Mouse (Mus musculus) kidney, embryonic 15.5 days (tissue): ENCODE data around the gene Srsf9. TPM values are rescaled to one million over a fixed set of nuclear protein-coding genes. Genes with fewer than 3 reads are reported as not detected.

ENCODE experiments used
- ATAC-seq: fragments of 200-750 bp; cut with Nextera tagmentation; replicated peaks from 2 replicates; pipeline ENCODE4 v1.8.0; 2017; ENCODE audit warnings: moderate TSS enrichment; ENCODE audit not compliant: low FRiP score
- H3K27ac ChIP-seq: fragments of 300-500 bp; sonication (generic); 2 replicates; pipeline ENCODE4 v1.5.1; 2015; ENCODE audit warnings: mild to moderate bottlenecking, inconsistent platforms
- H3K27me3 ChIP-seq: fragments of 300-500 bp; sonication (generic); 2 replicates; pipeline ENCODE4 v1.6.1; 2015; ENCODE audit warnings: inconsistent platforms
- H3K36me3 ChIP-seq: fragments of 300-500 bp; sonication (generic); 2 replicates; pipeline ENCODE4 v1.6.1; 2015; ENCODE audit warnings: inconsistent platforms
- H3K4me1 ChIP-seq: fragments of 300-500 bp; sonication (generic); 2 replicates; pipeline ENCODE4 v1.6.1; 2015; ENCODE audit warnings: inconsistent platforms
- H3K4me2 ChIP-seq: fragments of 300-500 bp; sonication (generic); 2 replicates; pipeline ENCODE4 v1.6.1; 2015; ENCODE audit warnings: moderate library complexity, mild to moderate bottlenecking, inconsistent platforms
- H3K4me3 ChIP-seq: fragments of 300-500 bp; sonication (generic); replicated peaks from 2 replicates; pipeline ENCODE4 v1.5.1; 2015; ENCODE audit warnings: mild to moderate bottlenecking, inconsistent platforms
- H3K9ac ChIP-seq: fragments of 300-500 bp; sonication (generic); 2 replicates; pipeline ENCODE4 v1.6.1; 2015; ENCODE audit warnings: mild to moderate bottlenecking, inconsistent platforms
- H3K9me3 ChIP-seq: fragments of 300-500 bp; sonication (generic); replicated peaks from 2 replicates; pipeline ENCODE4 v1.6.1; 2016; ENCODE audit warnings: inconsistent platforms
- WGBS: fragments of 180-500 bp; shearing (Covaris S2); methylation state at CpG from one replicate; pipeline ENCODE4 v1.1.7; 2015; ENCODE audit warnings: mixed read lengths; 5-methylcytosine and 5-hydroxymethylcytosine counted together
- polyA plus RNA-seq: library from polyadenylated mRNA; unstranded; fragments of >200 nt; fragmentation: Nextera tagmentation; extraction: Ambion mirVana; gene quantifications from 2 replicates; pipeline ENCODE4 v1.2.1, GENCODE M21; 2015

The Srsf9 gene
- polyA plus RNA-seq, 1 experiment from 2014 or later = 301 TPM

DNA sequence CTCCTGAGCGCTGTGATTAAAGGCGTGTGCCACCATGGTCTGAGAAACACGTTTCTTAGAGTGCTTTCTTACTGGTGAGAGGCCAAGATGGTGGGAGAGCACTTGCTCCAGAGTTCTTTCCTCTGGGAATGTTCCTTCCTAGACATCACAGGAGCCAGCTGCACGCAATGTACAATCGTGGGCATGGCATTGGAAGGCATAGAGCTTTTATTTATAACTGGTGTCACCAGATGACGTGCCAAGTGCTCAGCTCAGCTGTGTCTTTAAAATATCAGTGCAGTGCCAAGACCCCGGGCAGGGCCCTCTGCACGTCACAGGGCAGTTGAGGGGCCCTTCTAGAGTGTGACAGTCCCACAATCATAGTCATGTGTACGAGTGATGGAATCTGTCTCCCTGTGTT is 4.0 kb downstream of the Srsf9 start:
- H3K36me3 ChIP-seq = peaks cover 64% of the 10 kb centered on the region
- 85% methylated on average over 9 of the region's 9 CpGs for WGBS
- ATAC-seq = no peak
- no peaks in the 10 kb centered on the region for H3K9me3 ChIP-seq
- peaks cover 25% of the 10 kb centered on the region for H3K4me1 ChIP-seq
- no peak overlapping the region for H3K27ac ChIP-seq
- no peak overlapping the region for H3K4me2 ChIP-seq
- H3K4me3 ChIP-seq = no peak overlapping the region
- H3K9ac ChIP-seq = no peak overlapping the region
- H3K27me3 ChIP-seq = no peaks in the 10 kb centered on the region

- H3K4me1 ChIP-seq = peaks cover 14% of the 10 kb centered on the region
- H3K36me3 ChIP-seq = peaks cover 79% of the 10 kb centered on the region
These were observed 6.6 kb downstream of the Srsf9 start for GRCm38 (mm10) chr5:115333626-115334025.

DNA sequence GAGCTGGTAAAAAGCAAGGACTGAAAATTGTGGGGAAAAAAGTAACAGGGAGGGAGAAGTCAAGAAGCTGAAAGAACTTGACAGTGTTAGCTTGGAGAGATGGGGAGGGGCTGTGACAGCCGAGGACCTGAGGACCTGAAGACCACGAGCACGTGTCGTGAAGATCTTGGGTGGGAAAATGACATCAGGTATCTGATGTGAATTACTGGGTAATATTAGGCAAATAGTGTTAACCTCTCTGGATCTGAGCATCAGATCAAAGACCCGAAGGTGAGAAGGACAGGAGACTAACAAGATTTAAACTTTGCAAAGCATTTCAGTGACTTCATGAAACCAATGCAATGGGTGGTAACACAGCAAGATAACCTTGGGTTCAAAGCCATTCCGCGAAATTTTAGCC is 13.0 kb downstream of the Srsf9 start:
- H3K27ac ChIP-seq = no peak overlapping the region
- H3K9ac ChIP-seq = peak overlapping the region; percentile 81
- H3K27me3 ChIP-seq = no peaks in the 10 kb centered on the region
- WGBS = 19% methylated on average over 7 of the region's 7 CpGs
- H3K36me3 ChIP-seq = peaks cover 52% of the 10 kb centered on the region
- peak overlapping the region; percentile 76 for H3K4me3 ChIP-seq
- H3K9me3 ChIP-seq = no peaks in the 10 kb centered on the region
- no peak for ATAC-seq
- peak overlapping the region; percentile 68 for H3K4me2 ChIP-seq
- H3K4me1 ChIP-seq = peaks cover 21% of the 10 kb centered on the region

More at GRCm38 (mm10) chr5:115333626-115334025, 6.6 kb downstream of the Srsf9 start:
- H3K4me2 ChIP-seq = no peak overlapping the region
- H3K27me3 ChIP-seq = no peaks in the 10 kb centered on the region
- no peak overlapping the region for H3K4me3 ChIP-seq
- H3K9me3 ChIP-seq = no peaks in the 10 kb centered on the region
- H3K27ac ChIP-seq = no peak overlapping the region
- ATAC-seq = no peak; the same call in 1 of the 2 replicates
- WGBS = 80% methylated on average over 3 of the region's 3 CpGs
- no peak overlapping the region for H3K9ac ChIP-seq

- peaks cover 21% of the 10 kb centered on the region for H3K4me1 ChIP-seq
- no peaks in the 10 kb centered on the region for H3K9me3 ChIP-seq
- H3K27me3 ChIP-seq = no peaks in the 10 kb centered on the region
- peak within 1 kb of the TSS; percentile 76 for H3K4me3 ChIP-seq
- peak within 1 kb of the TSS; percentile 81 for H3K9ac ChIP-seq
- H3K27ac ChIP-seq = peak within 1 kb of the TSS; percentile 88
- WGBS = under 1% methylated on average over 62 of the region's 62 CpGs
- peaks cover 52% of the 10 kb centered on the region for H3K36me3 ChIP-seq
- ATAC-seq = peak; percentile 95
- H3K4me2 ChIP-seq = peak within 1 kb of the TSS; percentile 68
These were observed 13.8 kb downstream of the Srsf9 start, which contains the start of the genes Gatc and Triap1 for GRCm38 (mm10) chr5:115340577-115341313. TSS of gene Gatc (minus strand) at chr5:115341178. TSS of gene Triap1 (plus strand) at chr5:115341225.

- no peaks in the 10 kb centered on the region for H3K9me3 ChIP-seq
- peak; percentile 74; the same call in 1 of the 2 replicates for ATAC-seq
- peak overlapping the region; percentile 76 for H3K4me3 ChIP-seq
- H3K9ac ChIP-seq = peak overlapping the region; percentile 81
- H3K4me2 ChIP-seq = peak overlapping the region; percentile 68
- no peaks in the 10 kb centered on the region for H3K27me3 ChIP-seq
- peaks cover 22% of the 10 kb centered on the region for H3K4me1 ChIP-seq
- H3K36me3 ChIP-seq = peaks cover 51% of the 10 kb centered on the region
- 0 out of 2 replicates have a peak overlapping the region, but pooled peaks have one; percentile 88 for H3K27ac ChIP-seq
- WGBS = 11% methylated on average over 36 of the region's 36 CpGs
These were observed 14.6 kb downstream of the Srsf9 start for GRCm38 (mm10) chr5:115341314-115342165.

- Histone ChIP-seq H3K27ac (no peak overlapping the region), H3K4me3 (peak overlapping the region; percentile 94), H3K4me1 (peaks cover 24% of the 10 kb centered on the region), H3K27me3 (no peaks in the 10 kb centered on the region), H3K4me2 (peak overlapping the region; percentile 88), H3K9ac (0 out of 2 replicates have a peak overlapping the region, but pooled peaks have one; percentile 91), H3K36me3 (peaks cover 45% of the 10 kb centered on the region), H3K9me3 (no peaks in the 10 kb centered on the region; the same call in 1 of the 2 replicates)
- ATAC-seq = no peak
- 3% methylated on average over 5 of the region's 5 CpGs for WGBS
These were observed 20.6 kb downstream of the Srsf9 start for GRCm38 (mm10) chr5:115347564-115347963.

GRCm38 (mm10) chr5:115348546-115349224 is 21.7 kb downstream of the Srsf9 start, which contains the start of gene Cox6a1:
TSS of gene Cox6a1 (minus strand) at chr5:115348981.
- peaks cover 22% of the 10 kb centered on the region for H3K4me1 ChIP-seq
- peak within 1 kb of the TSS; percentile 94 for H3K4me3 ChIP-seq
- no peaks in the 10 kb centered on the region for H3K27me3 ChIP-seq
- peak within 1 kb of the TSS; percentile 88 for H3K4me2 ChIP-seq
- peaks cover 34% of the 10 kb centered on the region for H3K36me3 ChIP-seq
- H3K9me3 ChIP-seq = no peaks in the 10 kb centered on the region; the same call in 1 of the 2 replicates
- peak within 1 kb of the TSS; percentile 80 for H3K27ac ChIP-seq
- peak within 1 kb of the TSS; percentile 91 for H3K9ac ChIP-seq
- WGBS = under 1% methylated on average over 74 of the region's 74 CpGs
- peak; percentile 94 for ATAC-seq

DNA sequence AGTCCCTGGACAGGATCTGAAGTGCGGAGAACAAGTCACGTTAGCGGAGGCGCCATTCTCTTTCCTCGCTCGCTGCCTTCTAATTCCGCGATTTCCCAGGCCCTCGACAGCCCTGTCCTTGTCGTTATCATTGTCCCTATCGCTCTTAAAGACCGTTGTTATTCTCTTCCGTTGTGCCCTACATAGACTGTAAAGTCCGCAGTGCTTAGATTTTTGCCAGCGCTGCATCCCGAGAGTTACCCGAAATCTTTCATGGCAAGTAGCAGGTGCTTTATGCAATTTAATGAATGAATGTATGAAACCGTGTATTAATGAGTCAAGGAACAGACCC is 22.2 kb downstream of the Srsf9 start:
- H3K4me3 ChIP-seq = peak overlapping the region; percentile 94
- H3K9ac ChIP-seq = peak overlapping the region; percentile 49
- peak overlapping the region; percentile 88 for H3K4me2 ChIP-seq
- H3K27ac ChIP-seq = peak overlapping the region; percentile 80
- peak; percentile 52 for ATAC-seq
- WGBS = 0% methylated on average over 18 of the region's 18 CpGs
- no peaks in the 10 kb centered on the region; the same call in 1 of the 2 replicates for H3K9me3 ChIP-seq
- H3K36me3 ChIP-seq = peaks cover 29% of the 10 kb centered on the region
- H3K4me1 ChIP-seq = peaks cover 22% of the 10 kb centered on the region
- no peaks in the 10 kb centered on the region for H3K27me3 ChIP-seq

GRCm38 (mm10) chr5:115351348-115351747 is 24.4 kb downstream of the Srsf9 start:
- no peak for ATAC-seq

GRCm38 (mm10) chr5:115355070-115355469 is 28.1 kb downstream of the Srsf9 start:
- no peak overlapping the region for H3K27ac ChIP-seq
- no peaks in the 10 kb centered on the region for H3K36me3 ChIP-seq
- H3K9ac ChIP-seq = no peak overlapping the region
- no peaks in the 10 kb centered on the region; the same call in 1 of the 2 replicates for H3K9me3 ChIP-seq
- H3K27me3 ChIP-seq = no peaks in the 10 kb centered on the region
- no peak overlapping the region for H3K4me3 ChIP-seq
- no peak overlapping the region for H3K4me2 ChIP-seq
- H3K4me1 ChIP-seq = peaks cover 7% of the 10 kb centered on the region
- no peak for ATAC-seq
- 38% methylated on average over 13 of the region's 13 CpGs for WGBS

More at GRCm38 (mm10) chr5:115351348-115351747, 24.4 kb downstream of the Srsf9 start:
- H3K4me1 ChIP-seq = peaks cover 22% of the 10 kb centered on the region
- H3K9ac ChIP-seq = no peak overlapping the region
- no peak overlapping the region for H3K4me2 ChIP-seq
- no peaks in the 10 kb centered on the region; the same call in 1 of the 2 replicates for H3K9me3 ChIP-seq
- H3K27ac ChIP-seq = no peak overlapping the region
- WGBS = 82% methylated on average over 5 of the region's 5 CpGs
- H3K27me3 ChIP-seq = no peaks in the 10 kb centered on the region
- H3K36me3 ChIP-seq = peaks cover 8% of the 10 kb centered on the region
- H3K4me3 ChIP-seq = no peak overlapping the region

GRCm38 (mm10) chr5:115358872-115359271 is 31.9 kb downstream of the Srsf9 start:
- peak overlapping the region; percentile 59; the same call in 1 of the 2 replicates for H3K27ac ChIP-seq
- 3% methylated on average over 12 of the region's 12 CpGs for WGBS
- peak; percentile 76 for ATAC-seq

More at GRCm38 (mm10) chr5:115358872-115359271, 31.9 kb downstream of the Srsf9 start:
- H3K4me2 ChIP-seq = no peak overlapping the region
- H3K9me3 ChIP-seq = no peaks in the 10 kb centered on the region
- H3K27me3 ChIP-seq = no peaks in the 10 kb centered on the region
- no peaks in the 10 kb centered on the region for H3K36me3 ChIP-seq
- H3K9ac ChIP-seq = no peak overlapping the region
- H3K4me1 ChIP-seq = peaks cover 16% of the 10 kb centered on the region
- no peak overlapping the region for H3K4me3 ChIP-seq
